Mouse (Mus musculus) left cerebral cortex, postnatal 10 days (tissue): ENCODE measurements at regions not wholly inside any gene's neighbourhood (a gene's known extent, or its start where the extent isn't known, plus 50 kb on each side); places are given as distances from the start of the nearest gene placed in this dataset.

Experiments
- DNase-seq, 2 experiments: peaks; one replicate each; pipeline ENCODE4 v3.0.0; 2021 to 2022; ENCODE audit warnings: low spot score in 2 of 2, mixed read lengths in 1 of 2; ENCODE audit errors: extremely low spot score in 1 of 2
- intact Hi-C: fragments of 180-260 bp; cut with DNase I; formaldehyde crosslinking; loops from one replicate; pipeline ENCODE4 v1.15.1; 2025

DNA sequence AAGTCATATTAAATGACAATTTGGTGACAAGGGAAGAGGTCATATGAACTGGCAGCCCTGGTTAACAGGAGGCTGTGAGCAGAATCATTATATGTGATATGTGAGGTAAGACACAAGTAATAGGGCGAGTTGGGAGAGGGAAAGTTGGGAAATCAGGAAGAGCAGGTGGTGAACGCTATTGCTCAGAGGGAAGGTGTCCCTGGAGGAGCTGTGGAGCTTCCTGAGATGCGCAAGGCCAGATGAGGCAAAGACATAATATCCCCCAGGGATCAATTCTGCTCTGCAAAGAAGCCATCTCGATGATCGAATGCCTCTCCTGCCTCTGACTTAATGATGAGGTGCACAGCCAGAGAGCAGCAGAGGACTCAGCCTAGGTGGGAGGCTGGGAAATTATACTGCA, 285.1 kb upstream of the Myt1l start:
- no peak for DNase-seq
- intact Hi-C loops, result no loop called here

DNA sequence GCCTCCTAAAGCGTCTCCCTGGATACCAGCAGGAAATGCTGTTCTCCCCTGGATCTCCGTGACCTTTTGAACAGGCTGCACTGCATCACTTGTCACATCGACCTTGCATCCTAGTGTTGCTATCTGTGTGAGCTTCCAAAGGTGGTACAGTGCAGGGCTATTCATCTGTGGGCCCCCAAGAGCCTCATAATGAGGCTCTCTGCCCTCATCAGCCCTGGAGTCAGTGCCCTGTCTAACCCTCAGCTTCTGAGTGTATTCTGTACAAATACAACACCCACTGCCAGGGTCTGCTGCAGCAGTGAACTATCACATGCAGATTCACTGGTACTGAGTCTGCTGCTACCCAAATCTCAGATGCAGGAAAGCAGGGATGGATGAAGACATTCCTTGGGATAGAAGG, 282.1 kb upstream of the Myt1l start:
- intact Hi-C loops, result no loop called here
- no peak for DNase-seq

DNA sequence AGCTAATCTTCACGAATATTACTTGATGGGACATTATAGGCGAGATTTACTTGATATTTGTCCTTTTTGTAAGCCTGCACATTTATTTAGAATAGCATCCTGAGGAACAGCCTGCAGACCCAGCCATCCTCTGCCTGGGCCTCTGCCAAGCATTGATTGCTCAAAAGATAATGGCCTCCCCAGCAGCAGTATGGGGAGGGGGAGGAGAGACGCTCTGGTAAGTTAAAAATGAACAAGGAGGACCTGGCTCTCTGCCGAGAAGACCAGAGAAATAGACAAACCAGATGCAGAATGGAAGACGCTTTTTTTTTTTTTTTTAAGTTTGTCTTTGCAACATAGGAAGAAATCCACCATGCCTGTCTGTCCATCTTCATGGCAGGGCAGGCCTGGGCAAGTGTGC, 280.8 kb upstream of the Myt1l start:
- intact Hi-C loops, result no loop called here
- DNase-seq, result peak; percentile 67 to 70

DNA sequence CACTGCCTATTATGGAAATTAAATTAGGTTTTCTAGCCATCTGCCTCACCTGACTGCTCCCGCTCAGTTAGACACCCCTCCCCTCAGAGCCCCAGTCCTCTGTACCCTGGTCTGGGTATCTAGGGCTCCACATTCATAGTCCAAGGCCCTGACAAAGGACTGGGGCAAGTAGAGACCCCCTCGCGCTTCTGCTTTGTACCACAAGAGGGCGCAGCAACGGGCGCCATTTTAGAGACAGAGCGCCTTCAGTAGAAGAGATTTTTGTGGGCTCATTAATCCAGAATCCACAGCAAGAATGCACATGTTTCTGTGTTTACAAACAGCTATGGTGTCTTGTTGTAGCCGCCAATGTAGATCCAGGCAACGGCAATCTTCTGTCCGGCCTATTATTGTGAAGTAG, 279.7 kb upstream of the Myt1l start:
- intact Hi-C loops, result no loop called here
- DNase-seq, result no peak

DNA sequence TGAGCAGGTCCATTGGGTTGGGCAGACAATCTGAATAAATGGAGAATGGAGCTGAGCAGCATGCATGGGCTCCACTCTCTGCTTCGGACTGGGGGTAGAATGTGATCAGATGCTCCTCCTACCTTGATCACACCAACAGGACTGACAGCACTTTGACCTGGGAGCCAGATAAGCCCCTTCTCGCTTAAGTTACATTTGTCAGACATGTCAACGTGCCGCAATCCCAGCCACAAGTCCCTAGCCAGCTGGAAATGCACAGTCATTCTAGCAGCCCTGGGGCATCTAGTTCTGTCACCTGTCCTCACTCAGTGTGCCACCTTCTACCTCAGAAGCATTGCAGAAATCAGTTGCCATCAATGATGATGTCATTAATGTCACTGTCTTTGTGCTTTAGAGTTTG, 272.1 kb upstream of the Myt1l start:
- DNase-seq, result no peak
- intact Hi-C loops, result no loop called here

DNA sequence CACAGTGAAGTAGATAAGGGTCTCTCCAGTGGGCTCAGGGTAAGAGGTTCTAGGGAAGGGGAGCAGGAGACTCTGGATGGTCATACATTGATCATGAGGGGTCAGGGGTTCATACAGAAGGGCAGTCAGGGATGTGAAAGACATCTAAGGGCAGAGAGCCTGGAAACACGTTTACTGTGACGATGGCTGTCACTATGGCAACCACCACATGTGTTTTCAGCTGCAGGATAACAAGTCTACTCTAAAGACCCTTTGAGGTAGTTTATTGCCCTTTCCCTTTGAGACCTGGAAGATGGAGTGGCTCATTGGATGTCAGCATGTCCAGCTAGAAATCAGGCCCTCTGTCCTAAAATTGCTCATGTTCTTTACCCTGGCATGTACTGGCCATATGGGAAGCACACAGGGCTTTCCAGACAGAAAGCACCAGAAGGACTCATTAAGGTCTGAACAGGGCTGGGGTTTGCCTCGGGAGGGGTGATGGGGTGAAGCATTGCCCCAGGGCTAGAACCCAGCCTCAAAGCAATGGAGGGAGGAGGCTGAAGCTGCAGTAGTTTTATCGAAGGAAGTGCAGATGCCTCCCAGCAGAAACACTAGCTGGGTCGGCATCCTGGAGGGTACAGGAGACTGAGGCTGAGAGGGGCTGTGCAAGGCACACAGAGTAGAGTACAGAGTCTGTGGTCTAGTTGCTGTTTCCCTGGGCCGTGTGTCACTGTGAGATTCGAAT, 271.0 kb upstream of the Myt1l start:
- intact Hi-C loops, result no loop called here
- no peak for DNase-seq

DNA sequence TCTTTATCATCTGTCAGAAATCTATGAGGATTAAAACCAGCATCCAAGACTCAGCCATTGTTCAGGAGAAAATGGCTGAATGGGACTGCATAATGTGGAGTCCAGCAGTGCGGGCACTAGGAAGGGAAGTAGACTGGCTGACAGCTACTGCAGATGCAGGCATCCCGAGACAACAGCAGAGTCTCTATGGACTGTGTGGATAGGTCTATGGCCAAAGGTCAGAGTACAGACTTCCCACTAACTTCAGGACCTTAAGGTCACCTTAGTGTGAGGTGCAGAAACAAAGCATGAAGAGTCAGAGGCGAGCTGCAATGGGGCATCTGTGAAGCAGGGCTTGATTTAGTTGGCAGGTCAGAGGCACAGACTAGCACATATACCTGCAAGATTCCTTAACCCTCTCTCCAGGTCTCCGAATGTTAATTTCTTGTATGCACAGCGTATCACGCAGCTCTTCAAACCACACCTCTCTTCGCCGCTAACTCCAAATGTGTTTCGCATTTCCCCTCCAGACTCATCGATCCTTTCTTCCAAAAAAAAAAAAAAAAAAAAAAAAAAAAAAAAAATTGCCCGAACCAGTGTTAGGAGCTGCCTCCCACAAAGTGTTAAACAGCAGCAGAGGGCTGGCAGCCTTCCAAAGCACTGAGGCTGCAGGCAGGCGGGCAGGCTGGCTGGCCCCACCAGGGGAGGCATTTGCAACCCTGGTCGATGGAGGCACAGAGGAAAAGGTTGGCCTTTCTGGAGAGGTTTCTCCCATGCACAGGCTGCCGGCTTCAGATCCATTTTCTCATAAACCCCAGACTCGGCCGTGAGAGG, 270.2 kb upstream of the Myt1l start:
- peak; percentile 34 to 77 for DNase-seq
- intact Hi-C loops, result no loop called here

DNA sequence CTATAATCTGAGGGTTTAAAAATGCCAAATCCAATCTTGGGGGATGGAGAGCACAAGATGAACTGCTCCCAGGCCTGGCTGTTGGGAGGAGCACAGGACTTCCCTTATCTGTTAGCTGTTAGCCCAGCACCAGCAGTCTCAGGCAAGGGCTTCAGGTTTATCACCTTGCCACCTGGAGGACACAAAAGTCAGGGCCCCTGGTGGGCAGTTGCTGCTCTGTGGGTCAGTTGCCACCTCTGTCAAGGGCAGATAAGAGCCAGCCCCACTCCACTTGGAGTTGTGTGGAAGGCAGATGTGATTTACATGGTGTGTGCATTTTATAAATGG, 269.7 kb upstream of the Myt1l start:
- intact Hi-C loops, result no loop called here
- no peak for DNase-seq

DNA sequence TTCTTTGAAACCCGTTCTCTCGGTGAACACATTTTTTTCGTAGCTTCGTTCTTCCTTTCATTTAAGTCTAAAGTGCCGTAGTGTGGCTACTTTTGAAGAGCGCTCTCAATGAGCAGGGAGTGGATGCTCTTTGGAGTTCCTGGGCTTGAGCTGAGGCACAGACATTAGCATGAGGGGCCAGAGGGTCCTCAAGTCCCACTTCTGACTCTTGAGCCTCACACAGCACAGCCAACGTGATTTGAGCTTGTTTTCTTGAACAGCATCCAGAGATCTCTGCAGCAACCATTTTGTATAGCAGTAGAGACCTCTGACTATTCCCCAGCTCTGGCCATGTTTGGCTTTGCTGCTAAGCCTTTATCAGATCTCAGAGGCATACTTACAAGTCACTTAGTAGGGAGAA, 269.2 kb upstream of the Myt1l start:
- intact Hi-C loops, result no loop called here
- no peak for DNase-seq

DNA sequence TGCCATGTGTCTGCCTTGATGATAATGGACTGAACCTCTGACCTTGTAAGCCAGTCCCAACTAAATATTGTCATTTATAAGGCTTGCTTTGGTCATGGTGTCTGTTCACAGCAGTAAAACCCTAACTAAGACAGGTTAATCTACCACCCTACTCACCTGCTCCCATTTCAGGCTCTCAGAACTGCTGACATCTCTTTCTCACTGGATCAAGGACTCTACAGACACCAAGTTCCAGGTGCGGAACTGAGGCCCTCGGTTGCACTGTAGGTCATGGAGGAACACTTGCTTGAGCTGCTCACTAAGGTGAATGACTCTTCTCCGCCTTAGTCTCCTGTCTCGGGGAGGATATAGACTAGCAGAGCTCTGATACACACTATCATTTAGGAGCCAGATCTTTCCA, 254.0 kb upstream of the Myt1l start:
- intact Hi-C loops, result no loop called here
- no peak for DNase-seq

DNA sequence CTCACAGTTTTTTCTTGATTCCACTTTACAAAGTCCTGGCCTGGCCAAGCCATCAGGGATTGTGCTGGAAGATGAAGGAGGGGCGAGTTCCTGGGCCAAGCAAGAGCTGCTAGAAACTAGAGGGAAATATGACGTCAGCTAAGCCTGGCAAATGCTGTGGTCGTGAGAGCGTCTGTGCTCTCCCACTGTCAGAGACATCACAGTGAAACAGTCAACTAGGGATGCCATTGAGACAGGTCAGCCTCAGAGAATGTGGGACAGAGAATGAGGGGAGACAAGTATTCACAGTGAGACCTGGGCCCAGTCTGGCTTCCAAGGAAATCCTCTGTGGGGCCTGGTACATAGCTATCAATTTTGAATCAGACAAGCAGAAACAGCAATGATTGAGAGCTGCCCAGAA, 252.5 kb upstream of the Myt1l start:
- intact Hi-C loops, result no loop called here
- DNase-seq, result no peak

DNA sequence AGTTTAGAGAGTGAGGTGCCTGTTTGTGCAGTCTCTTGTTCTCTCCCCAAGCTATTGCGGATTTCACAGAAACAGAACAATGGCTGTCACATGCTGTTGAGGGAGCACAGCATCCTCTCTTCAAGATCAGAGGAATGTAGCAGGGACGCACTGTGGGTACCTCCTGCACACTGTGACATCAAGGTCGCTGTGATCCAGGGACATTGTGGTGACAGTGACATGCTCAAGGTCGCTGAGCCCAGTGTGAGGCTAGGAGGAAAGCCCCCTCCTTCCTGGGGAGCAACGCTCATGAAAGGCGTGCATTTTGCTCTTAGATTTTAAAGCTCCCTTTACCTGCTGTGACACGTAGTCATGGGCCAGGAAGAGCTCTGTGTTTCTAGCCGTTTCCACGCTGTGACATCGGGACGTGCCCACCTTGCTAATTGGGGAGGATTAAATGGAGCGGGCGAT, 248.5 kb upstream of the Myt1l start:
- intact Hi-C loops, result loop anchor here (10.0 kb wide), 1 partner anchor 255 kb away; no protein-coding TSS in a partner anchor
- DNase-seq, result no peak

DNA sequence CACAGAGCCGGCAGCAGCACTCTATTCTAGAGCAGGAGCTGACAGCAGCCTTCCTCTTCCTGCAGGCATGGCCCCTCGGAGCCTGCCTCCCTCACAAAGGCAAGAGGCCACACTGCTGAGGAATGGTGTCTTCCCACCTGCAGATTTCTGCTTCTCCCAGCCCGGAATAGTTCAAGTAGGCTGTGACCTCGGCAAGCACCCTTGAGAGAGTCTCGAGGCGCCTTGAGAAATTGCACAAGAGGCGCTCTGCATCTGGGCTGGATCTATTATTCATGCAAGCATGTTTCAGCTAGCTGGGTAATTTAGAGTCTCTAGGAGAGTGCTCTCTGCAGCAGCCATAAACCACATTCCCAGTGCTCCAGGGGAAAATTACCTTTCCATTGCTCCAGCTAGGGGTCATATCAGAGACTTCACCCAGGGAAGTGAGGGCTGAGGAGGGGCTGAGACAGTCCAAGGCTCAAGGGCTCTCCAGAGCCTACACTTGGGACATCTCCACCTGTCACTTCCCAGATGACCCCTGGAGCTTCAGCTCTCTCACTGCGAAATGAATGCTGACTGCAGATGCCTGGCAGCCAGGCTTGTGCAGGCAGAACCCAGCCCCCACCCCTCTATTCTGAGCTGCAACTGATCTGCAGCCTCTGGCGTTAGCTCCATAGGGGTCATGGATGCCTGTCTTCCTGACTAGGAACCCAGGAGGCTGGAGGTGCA, 247.9 kb upstream of the Myt1l start:
- intact Hi-C loops, result loop anchor here (10.0 kb wide), 1 partner anchor 255 kb away; no protein-coding TSS in a partner anchor
- no peak for DNase-seq

DNA sequence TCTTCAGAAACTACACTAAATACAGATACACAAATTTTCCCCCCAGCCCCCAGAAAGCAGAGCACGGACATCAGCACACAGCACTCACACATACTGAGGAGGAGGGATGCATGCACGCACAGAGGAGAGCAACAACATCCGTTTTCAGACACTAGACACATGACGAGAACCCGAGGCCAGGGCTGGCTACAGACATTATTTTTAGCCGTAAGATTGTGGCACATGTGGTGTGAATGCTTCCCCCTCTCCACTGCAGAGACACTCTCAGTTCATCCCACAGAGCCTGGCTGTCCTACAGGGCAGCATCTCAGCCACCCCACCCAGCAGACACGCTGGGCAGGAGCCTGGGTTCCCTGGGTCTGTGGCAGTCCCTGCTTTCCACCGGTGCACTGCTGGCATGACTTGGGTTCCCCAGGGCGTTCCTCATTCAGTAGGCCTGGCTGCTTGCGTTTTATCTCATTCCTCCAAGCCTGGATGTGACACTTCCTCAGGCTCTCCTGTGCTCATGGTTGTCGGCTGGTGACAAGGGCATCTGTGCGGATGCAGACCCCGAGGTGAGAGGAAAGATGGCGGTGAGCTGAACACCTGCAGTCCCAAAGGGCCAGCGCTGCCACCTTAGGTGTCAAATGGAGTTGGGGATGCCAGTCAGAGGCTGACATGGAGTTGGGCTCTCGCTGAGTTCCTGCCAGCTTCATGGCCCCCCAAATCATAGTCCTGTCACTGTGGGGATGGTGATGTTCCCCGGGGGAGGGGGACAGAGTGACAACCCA, 247.1 kb upstream of the Myt1l start:
- DNase-seq, result peak in 1 of 2 experiments; percentile 32
- intact Hi-C loops, result loop anchor here (10.0 kb wide), 1 partner anchor 254 kb away; no protein-coding TSS in a partner anchor

DNA sequence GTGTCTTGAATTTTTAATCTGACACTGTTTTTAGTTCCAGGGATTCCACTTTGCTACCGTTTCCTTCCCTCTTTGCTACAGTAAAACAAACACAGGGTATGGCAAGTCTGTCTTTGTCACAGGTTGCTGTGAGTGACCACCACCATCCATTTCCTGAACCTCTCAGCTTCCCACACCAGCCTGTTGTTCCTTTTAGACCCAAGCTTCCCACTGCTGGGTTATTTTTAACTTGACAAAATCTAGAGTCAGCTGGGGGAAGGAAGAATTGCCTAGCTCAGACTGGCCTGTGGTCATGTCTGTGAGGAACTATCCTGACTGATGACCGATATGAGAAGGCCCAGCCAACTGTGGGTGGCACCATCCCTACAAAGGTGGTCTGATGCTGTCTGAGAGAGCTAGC, 239.4 kb upstream of the Myt1l start:
- intact Hi-C loops, result loop anchor here (10.0 kb wide), 1 partner anchor 246 kb away; no protein-coding TSS in a partner anchor

DNA sequence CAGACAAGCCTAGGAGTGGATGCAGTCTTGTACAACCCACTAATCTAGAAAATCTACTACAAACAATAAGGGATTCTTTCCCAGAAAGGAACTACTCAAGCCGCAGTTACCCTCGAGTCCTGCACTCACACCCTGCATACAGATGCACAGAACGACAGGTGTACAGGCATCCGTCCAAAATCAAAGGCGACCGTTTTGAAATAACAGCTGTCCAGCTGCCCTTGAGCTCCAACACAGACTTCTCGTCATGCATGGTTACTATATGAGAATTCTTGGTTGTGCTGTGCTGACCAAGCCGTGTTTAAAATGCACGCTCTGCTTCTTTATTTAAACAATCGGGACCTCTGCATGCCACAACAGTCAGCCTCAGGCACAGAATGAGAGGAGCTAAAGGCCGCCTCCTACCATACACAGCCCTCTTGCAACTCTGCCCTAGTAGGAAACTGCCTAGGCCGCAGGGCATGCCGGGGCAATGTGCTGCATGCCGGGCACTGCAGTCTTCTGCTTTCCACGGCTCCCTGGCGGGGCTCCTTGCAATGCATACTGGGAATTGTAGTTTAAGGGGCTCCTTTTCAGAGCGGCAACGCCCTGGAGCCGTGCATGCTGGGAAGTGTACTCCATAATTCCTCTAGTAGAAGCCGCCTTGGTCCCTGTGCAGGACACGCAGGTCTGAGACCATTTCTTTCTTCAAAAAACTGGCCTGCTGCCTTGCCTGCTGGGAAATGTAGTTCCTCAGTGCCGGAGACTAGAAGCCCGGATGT, 237.4 kb upstream of the Myt1l start:
- intact Hi-C loops, result no loop called here
- peak; percentile 96 to 98 for DNase-seq

More for the DNA sequence above, 239.4 kb upstream of the Myt1l start:
- DNase-seq, result no peak

DNA sequence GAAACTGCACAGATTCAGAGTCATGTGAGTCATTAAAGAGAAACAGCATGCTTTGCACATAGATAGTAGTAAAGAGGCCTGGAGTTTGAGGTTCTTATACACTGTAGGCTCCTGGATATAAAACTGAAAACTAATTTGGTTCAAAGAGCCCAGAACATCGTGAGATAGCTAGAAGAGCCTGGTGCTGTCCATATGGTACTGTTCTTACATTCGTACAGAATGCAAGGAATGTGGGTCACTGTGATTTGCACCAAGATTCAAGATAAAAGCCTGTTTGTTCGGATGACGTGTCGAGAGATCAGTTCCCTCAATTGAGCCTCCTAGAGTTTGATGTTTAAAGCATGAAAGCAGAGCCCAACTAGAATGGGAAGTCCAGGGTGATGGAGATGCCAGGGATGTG, 230.2 kb upstream of the Myt1l start:
- DNase-seq, result no peak
- intact Hi-C loops, result no loop called here

DNA sequence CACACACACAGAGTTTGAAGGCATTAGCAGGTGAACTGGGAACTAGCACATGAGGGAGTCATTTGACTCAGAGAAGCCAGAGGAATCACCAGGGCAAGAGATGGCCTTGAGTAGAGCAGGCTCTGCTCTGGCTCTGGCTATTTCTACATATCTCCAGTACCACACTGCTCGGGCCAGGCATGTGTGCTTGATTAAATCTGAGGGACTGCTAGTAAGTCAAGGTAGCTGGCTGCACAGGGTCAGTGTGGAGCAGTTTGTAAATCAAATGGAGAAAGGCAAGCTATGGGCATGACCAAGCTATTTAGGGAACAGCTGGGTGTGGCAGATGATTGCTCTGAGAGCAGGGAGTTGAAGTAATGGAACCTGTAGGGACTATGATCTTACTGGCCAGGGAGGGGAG, 212.5 kb upstream of the Myt1l start:
- DNase-seq, result no peak
- intact Hi-C loops, result no loop called here
